17 mouse cellular contexts compared by ENCODE assay signal in genomic region chr8:77355344-77355743, GRCm38 (mm10).
"Had no signal": no experiment of that assay in that cellular context is flagged by ENCODE, and none has a peak within 500 bp of the region (broad histone marks: within the 10 kb centered on the region; RNA-seq: fewer than 3 reads in every experiment).

No protein-coding gene starts in this region.

- H3K9me3 ChIP-seq: kidney, embryonic 15.5 days; liver, embryonic 13.5 days; midbrain, embryonic 12.5 days; neural tube, embryonic 12.5 days; neural tube, embryonic 15.5 days; stomach, embryonic 15.5 days had no signal

- H3K36me3 ChIP-seq: midbrain, embryonic 12.5 days; neural tube, embryonic 12.5 days; neural tube, embryonic 15.5 days; stomach, embryonic 15.5 days had no signal

- H3K4me2 ChIP-seq: kidney, embryonic 15.5 days; liver, embryonic 13.5 days; midbrain, embryonic 12.5 days; neural tube, embryonic 12.5 days; neural tube, embryonic 15.5 days; stomach, embryonic 15.5 days had no signal

- H3K4me1 ChIP-seq: kidney, embryonic 15.5 days; liver, embryonic 13.5 days; neural tube, embryonic 12.5 days; neural tube, embryonic 15.5 days; stomach, embryonic 15.5 days had no signal

- H3K4me3 ChIP-seq: kidney, embryonic 15.5 days; liver, embryonic 13.5 days; midbrain, embryonic 12.5 days; neural tube, embryonic 12.5 days; neural tube, embryonic 15.5 days; stomach, embryonic 15.5 days had no signal

- DNase-seq: kidney, adult 11 months; kidney, adult 8-10 months; kidney, postnatal 10 days; kidney, postnatal 36 days; liver, embryonic 13.5 days; lung, adult 2 months; lung, postnatal 14 days; lung, postnatal 4 days; right cerebral cortex, adult 18-20 months; right cerebral cortex, postnatal 25 days; spleen, adult 18-20 months; thymus, postnatal 25 days had no signal

- H3K27ac ChIP-seq: kidney, embryonic 15.5 days; liver, embryonic 13.5 days; midbrain, embryonic 12.5 days; neural tube, embryonic 12.5 days; neural tube, embryonic 15.5 days; stomach, embryonic 15.5 days had no signal

- H3K9ac ChIP-seq: kidney, embryonic 15.5 days; liver, embryonic 13.5 days; midbrain, embryonic 12.5 days; neural tube, embryonic 12.5 days; neural tube, embryonic 15.5 days; stomach, embryonic 15.5 days had no signal

- H3K27me3 ChIP-seq: kidney, embryonic 15.5 days; liver, embryonic 13.5 days; midbrain, embryonic 12.5 days; neural tube, embryonic 12.5 days; neural tube, embryonic 15.5 days; stomach, embryonic 15.5 days had no signal
